8 mouse cellular contexts compared by ENCODE assay signal in the genomic region with DNA sequence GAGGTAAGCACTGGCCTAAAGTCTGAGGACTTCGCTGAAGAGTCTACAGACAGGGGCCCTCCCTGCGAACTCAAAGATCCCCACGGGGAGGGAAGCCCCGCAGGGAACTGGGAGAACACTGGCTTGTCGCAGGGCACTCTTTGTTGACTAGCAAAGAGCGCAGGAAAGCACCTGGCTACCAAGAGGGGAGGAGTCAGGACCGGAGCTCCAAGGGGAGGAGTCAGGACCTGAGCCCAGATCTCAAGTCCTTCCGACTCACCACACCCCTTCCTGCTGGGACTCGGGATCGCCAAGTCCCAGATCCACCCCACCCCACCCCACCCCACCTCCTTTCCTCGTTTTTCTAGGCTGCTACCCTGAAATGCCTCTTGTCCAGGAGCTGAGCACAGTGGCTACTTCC. TPM values are rescaled to one million over a fixed set of nuclear protein-coding genes. Genes with fewer than 3 reads are reported as not detected.
DNase-seq lines count a peak whose midpoint lies in the region; ATAC-seq lines count a peak whose summit lies in the region.

No protein-coding gene starts in this region.

- peaks cover 4% of the 10 kb centered on the region; the same call in 1 of the 2 replicates for H3K27me3 ChIP-seq in heart, embryonic 16.5 days (ENCODE audit: control insufficient read depth, insufficient read depth, low read length)

- H3K4me1 ChIP-seq in heart, embryonic 16.5 days (ENCODE audit: control insufficient read depth, insufficient read depth, low read length), result peaks cover 4% of the 10 kb centered on the region; the same call in 1 of the 2 replicates

- H3K4me3 ChIP-seq in heart, embryonic 16.5 days (ENCODE audit: low read length), result peak overlapping the region; percentile 31

- peak overlapping the region; percentile 54 for H3K4me2 ChIP-seq in heart, embryonic 16.5 days (ENCODE audit: low read depth, low read length)

- ATAC-seq in heart, embryonic 16.5 days (replicated peaks; ENCODE audit: extremely low read depth, insufficient read depth, low FRiP score), result peak; percentile 42; the same call in 1 of the 2 replicates
- ATAC-seq in megakaryocyte progenitor cell, adult 5-6 weeks (replicated peaks; ENCODE audit: poor library complexity), result peak; percentile 48
- ATAC-seq in megakaryocyte, adult 5-6 weeks (ENCODE audit: poor library complexity, severe bottlenecking), result no peak

- no peak overlapping the region for H3K27ac ChIP-seq in heart, embryonic 16.5 days (ENCODE audit: low read length)

- H3K9me3 ChIP-seq in heart, embryonic 16.5 days (replicated peaks; ENCODE audit: control insufficient read depth, low read length), result no peaks in the 10 kb centered on the region

- H3K36me3 ChIP-seq in heart, embryonic 16.5 days (ENCODE audit: control insufficient read depth, insufficient read depth), result no peaks in the 10 kb centered on the region

- WGBS in heart, embryonic 16.5 days, result 5% methylated on average over 11 of the region's 11 CpGs

- DNase-seq in urinary bladder, postnatal 14 days (ENCODE audit: low spot score), result peak; percentile 64
- DNase-seq in urinary bladder, adult 2 months (ENCODE audit: low spot score), result no peak
- peak; percentile 77 to 81 for DNase-seq in kidney, postnatal 36 days
- DNase-seq in layer of hippocampus, adult 9-10 months (ENCODE audit: low spot score), result no peak
- no peak for DNase-seq in cerebellum, adult 18-20 months

- H3K9ac ChIP-seq in heart, embryonic 16.5 days (ENCODE audit: low read length), result peak overlapping the region; percentile 18; the same call in 1 of the 2 replicates

RNA-seq across cellular contexts. Expression of a gene that starts 19.2 kb away (rescaled TPM):
- 7.4 and 8.1 TPM in 2 replicates for polyA plus RNA-seq in urinary bladder, adult 2 months (2012; rRNA removed)
- 0.49 and 0.76 TPM in 2 replicates for polyA plus RNA-seq in heart, embryonic 16.5 days (2015; fragmentation: Nextera tagmentation; extraction: Ambion mirVana)
- total RNA-seq in megakaryocyte progenitor cell, adult 5-6 weeks (2015), result 0.10 TPM in 1 of 2 replicates, not detected in the other
- total RNA-seq in megakaryocyte progenitor cell, adult 5-6 weeks (2017), result not detected in 2 replicates
- 0.22 and 0.46 TPM in 2 replicates for total RNA-seq in megakaryocyte, adult 5-6 weeks (2015)
- 0.04 TPM in 1 of 2 replicates, not detected in the other for total RNA-seq in megakaryocyte, adult 5-6 weeks (2017)

Comparison
In these comparisons a context has a peak if more than half of its experiments do, and no peak if none do; other contexts are left out.
1. DNase-seq: peak in urinary bladder, postnatal 14 days (single experiment) and kidney, postnatal 36 days (2 of 2); none in urinary bladder, adult 2 months (single experiment), layer of hippocampus, adult 9-10 months (single experiment) and cerebellum, adult 18-20 months (0 of 2).